Mouse (Mus musculus): ENCODE measurements around the gene Fcrl5.
A peak's percentile ranks its signal among the peaks of the same experiment; 100 is the strongest.

Fcrl5 gene

GRCm38 (mm10) chr3:87500088-87501055 lies 64.8 kb downstream of the Fcrl5 start:
- DNase-seq (ENCODE audit: low spot score): no peak

DNA sequence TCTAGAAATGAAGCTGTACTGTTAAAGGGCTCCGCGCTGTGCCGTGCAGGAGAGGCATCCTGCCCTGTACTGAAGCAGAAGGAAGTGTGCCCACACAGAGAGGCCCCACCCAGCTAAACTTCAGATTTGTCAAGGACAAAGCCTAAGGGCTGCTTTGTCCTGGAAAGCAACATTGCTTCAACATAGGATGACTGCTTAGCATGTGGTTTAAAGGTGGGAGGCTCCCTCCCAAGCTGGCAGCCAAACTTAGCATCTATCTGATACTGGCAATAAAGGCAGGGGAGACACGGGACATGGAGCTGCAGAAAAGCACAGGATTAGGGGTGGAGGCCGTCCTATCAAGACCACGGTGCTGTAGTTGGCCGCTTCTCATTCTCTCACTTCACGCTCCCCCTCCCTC lies 65.6 kb downstream of the Fcrl5 start:
- no peak for DNase-seq (ENCODE audit: low spot score)

GRCm38 (mm10) chr3:87502771-87503170 lies 67.2 kb downstream of the Fcrl5 start:
- no peak for DNase-seq (ENCODE audit: low spot score)

DNA sequence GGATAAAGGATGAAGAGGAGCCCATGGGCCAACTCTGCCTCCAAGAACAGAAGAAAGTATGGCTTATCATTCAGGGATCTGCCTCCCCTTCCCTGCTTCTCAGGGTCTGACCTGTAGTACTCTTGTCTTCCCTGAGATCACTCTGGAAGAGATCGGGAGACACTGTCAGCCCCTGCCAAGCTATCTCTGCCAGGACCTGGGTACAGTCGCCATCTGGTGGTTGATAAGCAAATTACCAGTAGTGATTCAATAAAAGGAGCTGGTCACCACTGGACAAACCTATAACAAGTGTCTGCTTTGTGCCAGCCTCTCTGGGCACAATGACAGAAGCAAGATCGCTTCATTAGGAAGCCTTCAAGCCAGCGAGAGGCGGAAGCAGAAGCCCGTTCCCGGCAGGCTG lies 68.8 kb downstream of the Fcrl5 start:
- DNase-seq (ENCODE audit: low spot score): no peak

GRCm38 (mm10) chr3:87504749-87505425 lies 69.3 kb downstream of the Fcrl5 start:
- no peak for DNase-seq (ENCODE audit: low spot score)

DNA sequence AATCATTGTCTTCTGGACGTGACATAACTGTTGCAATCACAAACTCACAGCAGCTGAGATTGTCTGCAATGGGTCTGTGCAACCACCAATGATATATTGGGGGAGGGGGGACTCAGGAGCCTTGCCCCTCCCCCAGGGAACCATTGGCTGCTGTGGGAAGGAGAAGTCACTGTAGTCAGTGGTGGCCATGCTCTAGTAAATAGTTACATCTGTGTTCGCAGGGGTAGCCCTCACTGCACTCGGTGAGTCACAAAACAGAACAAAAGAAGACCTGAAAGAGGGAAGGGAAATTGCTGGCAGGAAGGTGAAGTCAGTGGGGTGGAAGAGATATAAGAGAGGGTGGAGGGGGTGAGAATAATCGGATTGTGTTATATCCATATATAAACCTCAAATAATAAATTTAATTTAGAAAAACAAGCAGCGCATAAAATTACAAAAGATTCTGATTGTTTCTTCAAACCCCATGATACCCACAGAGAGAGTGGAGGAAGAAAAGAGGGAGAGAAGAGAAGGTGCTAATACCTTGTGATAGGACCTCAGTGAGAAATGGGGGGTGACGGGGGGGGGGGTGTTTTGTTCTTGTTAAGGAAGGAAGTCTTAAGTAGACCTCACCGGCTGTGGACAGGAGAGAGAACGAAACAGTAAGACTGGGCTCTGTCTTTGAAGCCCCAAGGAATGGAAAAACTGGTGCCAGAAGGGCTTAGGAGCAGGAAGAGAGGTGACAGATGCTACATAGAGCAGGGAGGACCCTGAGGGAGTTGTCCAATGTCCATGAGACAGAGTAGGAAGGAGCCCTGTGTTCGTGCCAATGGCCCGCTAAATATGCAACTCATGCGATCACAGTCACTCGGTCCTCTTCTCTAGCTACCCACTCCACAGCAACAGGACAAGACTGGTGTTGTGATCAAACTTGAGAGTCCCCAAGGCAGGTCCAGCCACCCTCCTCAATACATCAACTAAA lies 71.2 kb downstream of the Fcrl5 start:
- DNase-seq (ENCODE audit: low spot score): no peak

DNA sequence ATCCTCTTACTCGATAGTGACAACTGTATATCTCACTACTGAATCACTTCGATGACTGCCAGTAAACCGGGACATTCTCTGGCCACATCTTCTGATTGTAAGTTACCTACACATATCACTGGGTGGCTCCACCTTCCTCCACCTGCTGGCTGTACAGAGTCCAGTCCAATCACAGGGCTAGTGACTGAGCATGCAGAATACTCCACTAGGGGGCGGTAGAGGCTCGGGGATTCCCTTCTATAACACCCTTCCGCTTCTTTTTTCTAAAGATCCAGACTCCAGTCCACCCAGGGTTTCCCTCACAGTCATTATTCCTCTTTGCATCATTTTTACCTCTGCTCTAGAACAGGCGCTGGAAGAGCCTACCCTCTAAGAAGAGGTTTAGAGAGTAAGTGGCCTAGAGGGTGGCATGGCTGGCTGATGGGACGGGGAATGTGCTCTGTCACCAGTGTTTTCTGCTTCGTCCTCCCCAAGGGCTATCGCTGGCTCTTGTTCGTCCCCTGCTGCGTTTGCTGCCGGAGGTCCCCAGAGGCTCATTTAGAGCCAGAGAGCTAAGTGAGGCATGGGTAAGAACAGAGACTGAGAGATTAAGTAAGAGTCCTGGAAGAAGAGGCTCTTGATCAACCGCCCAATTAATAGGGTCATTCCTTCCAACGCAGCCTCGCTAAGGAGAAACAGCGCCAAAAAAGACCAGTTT lies 72.8 kb downstream of the Fcrl5 start:
- DNase-seq (ENCODE audit: low spot score): peak; percentile 74

GRCm38 (mm10) chr3:87509061-87509460 lies 73.5 kb downstream of the Fcrl5 start:
- peak; percentile 31 for DNase-seq (ENCODE audit: low spot score)

- no peak for DNase-seq (ENCODE audit: low spot score)
These were observed 75.3 kb downstream of the Fcrl5 start for GRCm38 (mm10) chr3:87510832-87511231.

- no peak for DNase-seq (ENCODE audit: low spot score)
These were observed 76.6 kb downstream of the Fcrl5 start for GRCm38 (mm10) chr3:87511971-87512765.

DNA sequence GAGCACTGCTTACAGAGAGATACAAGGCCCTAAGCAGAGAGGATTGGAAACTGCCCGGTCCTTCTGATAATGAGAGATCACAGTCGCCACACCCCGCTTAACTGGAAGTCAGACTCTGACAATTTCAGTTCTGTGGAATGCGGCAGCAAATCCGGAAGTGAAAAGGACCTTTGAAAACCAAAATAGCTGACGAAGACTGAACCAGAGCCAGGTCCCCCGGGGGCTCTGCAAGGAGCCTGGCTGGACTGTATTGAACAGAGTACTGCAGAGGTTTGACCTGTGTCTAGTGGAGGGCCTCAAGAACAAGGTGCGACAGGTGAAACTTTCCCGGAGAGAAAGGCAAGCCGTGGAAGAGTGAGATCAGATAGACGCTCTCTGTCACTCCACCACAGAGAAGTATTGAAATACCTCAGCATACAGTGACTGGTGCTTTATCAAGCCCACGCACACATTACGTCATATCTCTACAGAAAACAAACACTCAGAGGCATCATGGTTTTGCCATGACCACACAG lies 80.1 kb downstream of the Fcrl5 start:
- DNase-seq (ENCODE audit: low spot score): no peak

DNA sequence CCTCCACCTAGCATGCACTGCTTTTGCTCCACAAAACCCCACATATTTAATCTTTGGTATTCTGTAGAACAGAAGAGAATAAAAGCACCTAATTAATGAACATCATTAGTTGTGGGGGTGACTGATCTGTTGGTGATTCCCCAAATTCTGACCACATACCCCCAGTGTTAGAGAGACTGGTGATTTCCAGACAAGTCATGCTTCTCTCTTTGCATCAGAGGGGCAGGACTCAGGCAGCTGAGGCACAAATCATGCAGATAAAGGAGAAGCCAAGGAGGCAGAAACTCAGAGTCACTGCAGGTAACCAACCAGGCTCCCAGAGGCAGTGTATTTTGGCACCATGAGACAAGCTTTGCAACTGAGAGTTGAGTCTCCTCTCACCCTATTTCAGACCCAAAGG lies 82.9 kb downstream of the Fcrl5 start:
- DNase-seq (ENCODE audit: low spot score): no peak

DNA sequence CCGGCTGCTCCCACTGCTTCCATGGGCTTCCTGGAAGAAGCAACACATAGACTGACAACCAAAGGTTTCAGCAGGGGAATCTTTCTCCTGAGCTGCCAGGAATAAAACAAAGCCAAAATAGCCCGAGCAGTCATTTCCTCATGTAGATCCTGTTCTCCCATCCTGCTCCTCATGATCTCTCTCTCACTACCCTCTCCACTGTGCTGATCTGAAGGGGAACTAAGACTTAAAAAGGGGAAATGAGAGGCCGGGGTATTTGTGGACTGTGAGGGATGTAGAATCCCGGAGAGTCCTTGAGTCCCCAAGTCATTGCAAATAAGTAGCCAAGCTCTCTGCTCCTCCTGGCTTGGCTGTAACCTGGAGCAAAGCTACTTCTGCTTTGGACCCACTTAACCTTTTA lies 85.6 kb downstream of the Fcrl5 start:
- no peak for DNase-seq (ENCODE audit: low spot score)

DNA sequence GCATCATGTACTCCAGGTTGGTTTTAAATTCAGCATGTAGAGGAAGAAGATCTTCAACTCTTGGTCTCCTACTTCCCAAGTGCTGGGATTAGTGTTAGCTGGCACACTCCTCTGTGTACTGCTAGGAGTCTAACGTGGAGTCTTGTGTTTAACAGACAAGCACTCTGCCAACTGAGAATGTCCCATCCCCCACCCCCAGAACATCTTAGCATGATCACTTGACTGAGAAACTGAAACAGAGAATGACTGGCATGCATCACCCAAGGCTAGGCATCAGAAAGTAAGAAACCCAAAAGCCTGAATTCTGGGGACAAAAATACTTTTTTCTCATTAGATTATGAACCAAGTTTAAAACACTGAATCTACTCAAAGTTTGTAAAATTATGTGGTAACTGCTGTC lies 86.3 kb downstream of the Fcrl5 start:
- no peak for DNase-seq (ENCODE audit: low spot score)

- DNase-seq (ENCODE audit: low spot score): no peak
These were observed 88.1 kb downstream of the Fcrl5 start for GRCm38 (mm10) chr3:87523701-87524100.

GRCm38 (mm10) chr3:87525043-87525836 lies 89.7 kb downstream of the Fcrl5 start, which contains the start of gene Etv3:
Gene Etv3 (plus strand): TSS chr3:87525407.
- DNase-seq (ENCODE audit: low spot score): peak; percentile 87

DNA sequence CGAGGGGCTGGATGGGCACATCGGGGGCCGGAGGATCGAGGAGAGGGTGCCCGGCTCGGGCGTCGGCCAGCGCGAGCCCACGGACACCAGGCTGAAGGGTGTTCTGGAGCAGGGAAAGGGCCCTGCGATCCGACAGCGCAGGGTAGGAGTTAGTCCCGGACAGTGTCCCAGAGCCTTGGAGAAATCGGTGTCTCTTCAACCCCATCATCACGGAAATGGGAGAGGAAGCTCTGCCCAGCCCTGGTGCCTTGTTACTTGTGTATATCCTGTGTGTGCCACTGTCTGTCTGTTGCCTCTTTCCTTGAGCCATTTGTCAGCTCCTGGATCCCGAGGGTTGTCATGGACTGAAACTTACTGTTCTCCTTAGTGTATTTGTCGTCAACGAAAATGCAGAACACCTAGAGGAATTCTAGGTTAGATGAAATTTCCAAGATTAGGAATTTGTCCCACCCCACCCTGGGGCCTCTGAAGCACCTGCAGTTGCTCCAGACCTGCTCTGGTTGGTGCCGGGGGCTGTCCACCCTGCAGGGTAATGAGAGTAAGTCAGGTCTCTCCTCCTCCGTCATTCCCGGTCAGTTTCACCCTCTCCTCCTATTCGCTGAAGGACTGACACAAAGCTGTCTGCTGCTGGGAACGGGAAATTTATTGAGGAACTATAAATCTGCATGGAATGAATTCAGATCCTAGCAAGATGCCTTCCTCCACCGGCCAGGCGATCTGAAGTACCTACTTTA lies 90.4 kb downstream of the Fcrl5 start:
- DNase-seq (ENCODE audit: low spot score): no peak

DNA sequence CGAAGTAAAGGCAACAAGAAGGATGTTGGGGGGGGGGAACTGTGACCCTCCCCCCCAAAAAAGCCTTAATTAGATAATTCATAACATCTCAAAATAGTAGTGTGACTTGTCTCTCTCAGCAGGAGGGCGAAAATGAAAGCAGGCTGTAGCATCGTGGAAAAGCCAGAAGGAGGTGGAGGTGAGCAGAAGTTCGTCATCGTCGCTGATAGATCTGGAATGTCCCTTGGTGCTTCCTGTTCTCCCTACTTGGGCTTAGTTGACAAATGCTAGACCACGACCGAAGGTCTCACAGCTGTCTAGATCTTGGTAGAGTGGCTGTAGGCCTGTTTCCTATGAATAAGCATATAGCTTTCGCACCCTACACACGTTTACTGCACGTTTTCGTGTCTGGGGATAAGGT lies 91.6 kb downstream of the Fcrl5 start:
- no peak for DNase-seq (ENCODE audit: low spot score)

GRCm38 (mm10) chr3:87528021-87528420 lies 92.4 kb downstream of the Fcrl5 start:
- no peak for DNase-seq (ENCODE audit: low spot score)

Measured in ovary, postnatal 36 days (tissue).